Mouse (Mus musculus): ENCODE data around the gene Foxe1.

Gene Foxe1

DNA sequence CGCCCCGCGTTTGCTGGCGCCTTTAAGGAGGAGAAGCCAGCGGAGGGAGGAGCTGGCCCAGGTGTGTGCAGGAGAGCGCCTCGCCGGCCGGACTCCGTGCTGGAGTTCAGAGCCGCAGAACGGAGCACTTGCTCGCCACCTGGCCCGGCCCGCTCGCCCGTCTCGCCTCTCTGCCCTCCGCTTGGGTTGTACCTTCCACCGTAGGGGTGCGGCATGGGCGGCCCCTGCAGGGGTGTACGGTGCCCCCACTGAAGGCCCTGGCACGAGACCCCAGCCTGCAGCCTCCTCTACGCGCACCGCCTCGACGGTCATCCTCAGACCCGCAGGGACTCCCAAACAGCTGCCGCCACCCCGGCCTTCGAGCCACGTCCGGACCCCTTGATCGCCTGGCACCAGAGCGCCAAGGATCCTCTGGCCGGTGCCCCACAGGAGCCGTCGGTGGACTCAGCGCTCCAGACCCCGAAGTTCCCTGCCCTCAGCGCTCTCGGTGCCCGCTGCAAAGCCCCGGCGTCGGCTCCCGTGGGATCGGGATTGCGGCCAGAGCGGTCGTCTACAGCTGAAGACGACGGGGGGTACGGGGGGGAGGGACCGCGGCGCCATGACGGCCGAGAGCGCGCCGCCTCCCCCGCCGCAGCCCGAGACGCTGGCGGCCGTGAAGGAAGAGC lies at the start of gene Foxe1:
Foxe1 (plus strand) TSS at position 14 of the 665 bp plus-strand sequence.
- peak in 1 of 2 experiments; percentile 14 for DNase-seq

DNA sequence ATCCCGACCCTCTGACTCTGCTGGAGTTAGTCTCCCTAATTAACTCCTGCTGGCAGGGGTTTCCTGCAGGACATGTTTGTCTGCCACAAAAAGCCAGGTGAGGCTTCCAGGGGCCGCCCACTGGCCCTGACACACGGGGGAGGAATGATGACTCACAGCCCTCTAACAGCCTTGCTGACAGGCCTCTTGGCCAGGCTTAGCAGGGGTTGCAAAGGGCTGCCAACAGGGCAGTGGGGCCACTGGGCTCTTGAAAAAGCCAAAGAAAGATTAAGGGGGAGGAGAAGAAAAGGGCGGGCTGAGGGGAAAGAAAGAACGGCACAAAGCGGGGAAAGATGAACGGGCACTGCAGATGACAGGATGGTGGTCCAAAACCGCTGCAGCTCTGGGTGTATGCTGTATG lies 39.3 kb upstream of the Foxe1 start:
- peak; percentile 84 to 89 for DNase-seq

DNA sequence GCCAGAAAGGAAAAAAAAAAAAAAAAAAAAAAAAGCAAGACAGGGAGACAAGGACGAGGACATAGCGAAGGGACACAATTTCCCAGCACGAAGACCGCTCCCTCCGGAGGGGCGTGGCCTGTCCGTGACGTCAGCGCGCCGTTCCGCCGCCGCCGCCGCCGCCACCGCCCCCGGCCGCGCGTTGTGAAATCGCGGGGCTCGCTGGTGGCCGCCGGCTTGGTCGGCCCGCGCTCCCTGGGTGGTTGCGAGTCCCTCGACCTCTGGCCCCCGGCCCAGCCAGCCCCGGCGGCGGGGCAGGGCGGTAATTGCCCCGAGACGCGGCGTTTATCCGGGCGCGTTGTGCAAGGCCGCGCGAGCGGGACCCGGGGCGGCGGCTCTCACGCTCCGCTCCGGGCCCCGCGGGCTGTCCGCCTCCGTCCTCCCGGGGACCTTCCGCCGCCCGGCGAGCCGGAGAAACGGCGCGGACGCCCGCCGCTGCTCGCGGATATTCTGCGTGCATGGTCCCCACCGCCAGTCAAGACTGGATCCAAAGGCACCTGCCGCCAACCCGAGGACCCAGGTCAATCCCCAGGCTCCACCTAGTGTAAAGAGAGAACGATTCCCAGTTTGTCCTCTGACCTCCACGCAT lies 38.5 kb upstream of the Foxe1 start:
- peak; percentile 95 to 97 for DNase-seq

DNA sequence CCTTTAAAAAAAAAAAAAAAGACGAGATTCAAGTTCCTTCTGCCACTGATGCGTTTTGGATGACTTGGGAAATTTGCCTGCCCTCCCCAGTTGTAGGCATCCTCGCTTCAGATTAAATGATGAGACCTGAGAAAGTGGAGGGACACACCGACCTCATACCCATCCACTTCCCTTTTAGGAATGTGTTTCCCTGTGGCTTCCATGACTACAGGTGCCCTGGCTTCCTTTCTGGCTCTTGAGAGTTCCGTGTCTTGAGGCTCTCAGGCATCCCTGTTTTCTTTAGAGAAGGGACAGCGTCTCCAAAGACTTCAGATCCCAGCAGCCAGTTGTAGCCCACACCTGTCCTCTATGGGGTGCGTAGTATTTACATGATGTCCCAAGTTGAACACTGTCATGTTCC lies 38.0 kb upstream of the Foxe1 start:
- DNase-seq = peak in 1 of 2 experiments; percentile 44

DNA sequence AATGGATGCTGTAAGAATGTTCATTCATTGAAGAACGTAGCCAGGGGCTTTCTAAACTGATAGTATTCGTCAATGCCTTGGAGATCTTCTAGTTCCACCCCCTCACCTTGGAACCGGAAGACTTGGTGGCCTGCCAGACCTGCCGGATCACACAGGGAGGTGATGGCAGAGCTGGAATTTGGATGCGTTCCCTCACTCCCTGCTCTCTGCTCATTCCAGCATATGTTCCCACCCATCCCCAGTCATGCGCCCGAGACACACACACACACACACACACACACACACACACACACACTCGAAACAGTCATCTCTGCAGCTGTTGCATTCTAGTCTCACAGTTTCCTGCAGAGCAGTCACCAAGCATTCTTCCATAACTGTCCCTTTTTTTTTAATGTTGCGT lies 36.1 kb upstream of the Foxe1 start:
- peak; percentile 94 to 96 for DNase-seq

DNA sequence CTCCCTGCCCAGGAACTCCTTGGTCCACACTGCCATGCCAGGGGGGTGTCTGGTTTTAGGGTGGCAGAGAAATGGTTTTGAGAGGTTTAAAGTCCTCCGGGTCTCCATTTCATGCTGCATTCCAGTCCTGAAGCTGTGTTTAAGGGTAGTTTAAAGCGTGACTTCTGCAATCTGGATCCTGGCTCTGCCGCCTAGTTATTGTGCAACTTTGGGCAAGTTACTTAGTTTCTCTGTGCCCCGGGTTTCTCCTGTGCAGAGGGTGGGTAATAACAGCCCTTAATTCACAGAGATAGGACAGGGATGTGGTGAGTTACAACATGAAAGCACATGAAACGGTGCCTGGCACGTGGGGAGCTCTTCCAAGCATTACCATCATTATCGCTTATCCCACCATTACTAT lies 35.5 kb upstream of the Foxe1 start:
- peak; percentile 20 to 42 for DNase-seq

DNA sequence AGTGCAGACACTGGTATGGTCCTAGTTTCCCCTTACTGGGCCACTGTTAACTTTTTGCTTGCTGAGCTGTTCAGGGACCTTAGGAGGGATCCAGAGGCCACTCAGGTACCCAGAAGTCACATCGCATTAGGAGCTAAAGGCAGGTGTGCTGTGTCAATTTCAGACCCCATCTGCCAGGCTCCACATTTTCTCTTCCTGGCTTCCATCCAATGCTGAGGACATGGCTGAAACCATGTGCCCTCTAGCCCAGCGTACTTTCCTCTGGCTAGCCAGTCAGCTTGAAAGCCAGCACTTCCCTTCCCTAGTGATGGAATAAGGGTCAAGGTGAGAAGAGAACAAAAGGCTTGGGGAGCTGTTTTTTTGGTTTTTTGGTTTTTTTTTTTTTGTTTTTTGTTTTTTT lies 31.8 kb upstream of the Foxe1 start:
- DNase-seq = peak in 1 of 2 experiments; percentile 51

DNA sequence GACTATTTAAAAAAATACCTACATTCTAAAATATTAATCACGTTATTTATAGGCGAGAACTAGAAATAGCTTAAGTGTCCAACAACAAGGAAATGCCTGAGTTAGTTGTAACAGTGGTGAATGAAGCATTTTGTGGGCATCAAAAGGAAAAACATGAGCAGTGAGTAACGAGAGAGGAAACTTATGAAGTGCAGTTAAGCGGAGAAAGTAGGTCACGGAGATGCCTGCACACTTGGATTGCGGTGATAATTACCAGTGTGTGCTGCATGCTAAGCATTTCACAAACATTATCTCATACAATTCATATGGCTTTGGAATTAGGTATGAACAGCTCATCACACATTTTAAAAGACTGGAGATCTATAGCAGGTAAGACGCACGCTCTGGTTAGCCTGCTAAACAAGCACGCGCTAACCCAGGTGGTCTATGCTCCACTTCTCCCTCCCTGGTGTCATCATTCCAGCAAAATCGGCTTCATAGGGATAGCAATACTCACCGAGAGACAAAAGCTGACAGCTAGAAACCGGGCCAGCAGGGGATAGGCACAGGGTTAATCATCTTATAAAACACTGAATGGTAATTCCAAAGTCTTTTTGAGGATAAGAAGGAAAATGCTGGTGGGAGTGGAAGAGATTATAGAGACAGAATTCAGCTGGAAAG lies 21.5 kb upstream of the Foxe1 start:
- DNase-seq = peak in 1 of 2 experiments; percentile 16

DNA sequence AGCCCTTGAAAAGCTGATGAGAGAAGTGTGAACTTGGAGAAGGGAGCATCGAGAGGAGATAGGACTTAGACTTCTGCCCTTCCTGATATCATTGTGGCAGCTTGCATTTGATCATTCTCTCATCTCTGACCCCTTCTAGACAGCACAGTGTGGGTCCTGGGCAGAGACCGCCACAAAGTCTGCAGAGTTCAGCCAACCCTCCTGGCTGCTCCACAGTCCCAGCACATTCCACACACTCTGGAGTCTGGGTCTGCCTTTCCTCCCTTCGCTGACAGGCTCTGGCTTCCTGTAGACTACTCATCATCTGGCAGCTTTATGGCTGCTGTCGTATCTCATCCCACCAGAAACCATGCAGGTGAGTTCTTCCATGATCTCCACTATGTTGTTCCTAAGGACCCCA lies 20.7 kb upstream of the Foxe1 start:
- no peak for DNase-seq

DNA sequence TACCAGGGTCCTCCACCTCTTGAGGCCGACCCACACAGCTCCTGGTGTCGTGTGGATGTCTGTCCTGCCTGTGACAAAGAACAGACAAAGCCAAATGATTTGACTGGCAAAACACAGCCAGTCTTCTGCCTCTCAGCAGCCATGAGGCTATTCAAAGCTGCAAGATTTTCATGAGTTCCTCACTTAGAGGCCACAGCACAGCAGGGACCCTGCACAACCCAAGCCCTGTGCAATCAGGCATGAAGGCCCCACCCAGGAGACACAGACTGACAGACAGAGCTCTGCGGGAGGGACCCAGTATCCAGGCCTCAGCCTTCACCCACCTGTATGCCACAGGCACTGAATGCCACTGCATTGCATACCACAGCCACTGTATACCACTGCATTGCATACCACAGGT lies 14.5 kb upstream of the Foxe1 start:
- no peak for DNase-seq

DNA sequence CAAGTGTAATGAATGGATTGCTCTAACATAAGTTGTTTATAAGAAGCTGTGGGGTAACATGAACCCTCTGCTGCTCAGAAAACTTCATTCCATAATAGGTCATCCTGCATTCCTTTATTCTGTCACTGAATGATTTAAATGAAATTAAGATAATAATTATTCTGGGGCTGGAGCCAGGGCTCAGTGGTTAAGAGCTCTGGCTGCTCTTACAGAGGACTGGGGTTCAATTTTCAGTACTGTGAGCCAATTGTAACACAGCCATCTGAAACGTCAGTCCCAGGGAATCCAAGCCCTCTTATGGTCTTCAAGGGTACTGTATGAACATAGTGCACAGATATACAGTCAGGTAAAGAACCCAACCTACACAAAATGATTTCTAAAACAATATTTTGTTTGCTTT lies 7.6 kb upstream of the Foxe1 start:
- DNase-seq = no peak

DNA sequence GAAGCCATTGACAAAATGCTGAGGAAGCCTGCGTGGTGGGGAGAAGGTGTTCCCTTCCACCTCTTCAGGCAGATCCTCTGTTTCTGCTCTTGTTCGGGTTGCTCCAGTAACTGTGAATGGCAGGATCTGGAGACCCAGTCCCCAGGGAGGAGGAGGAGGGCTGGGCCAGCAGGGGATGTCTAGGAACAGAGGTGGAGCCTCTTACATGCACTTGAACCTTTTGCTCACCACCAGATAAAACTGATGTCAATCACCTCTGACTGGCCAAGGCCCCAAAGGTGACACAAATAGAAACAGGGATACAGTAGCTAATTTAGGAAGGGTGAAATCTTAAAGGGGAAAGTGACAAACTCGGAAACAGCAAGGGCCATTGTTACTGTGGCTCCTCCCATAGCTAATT lies 5.4 kb upstream of the Foxe1 start:
- no peak for DNase-seq

DNA sequence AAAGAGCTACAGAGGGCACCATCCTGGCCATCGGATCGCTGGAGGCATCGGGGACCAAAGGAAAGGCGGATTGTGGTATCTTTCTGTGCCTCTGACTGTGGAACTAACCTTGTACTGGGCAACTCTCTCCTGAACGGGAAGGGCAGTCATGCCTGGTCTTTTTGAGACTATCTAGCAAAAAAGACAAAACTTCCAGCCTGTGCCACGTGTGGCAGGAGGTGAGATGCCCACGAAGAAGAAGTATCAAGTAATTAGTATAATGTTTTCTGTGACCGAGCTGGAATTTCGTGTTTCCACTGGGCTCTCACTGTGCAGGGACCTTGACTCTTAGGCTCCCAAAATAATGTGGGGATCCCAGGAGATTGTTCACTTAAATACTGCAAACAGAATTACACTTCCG lies 4.4 kb upstream of the Foxe1 start:
- no peak for DNase-seq

DNA sequence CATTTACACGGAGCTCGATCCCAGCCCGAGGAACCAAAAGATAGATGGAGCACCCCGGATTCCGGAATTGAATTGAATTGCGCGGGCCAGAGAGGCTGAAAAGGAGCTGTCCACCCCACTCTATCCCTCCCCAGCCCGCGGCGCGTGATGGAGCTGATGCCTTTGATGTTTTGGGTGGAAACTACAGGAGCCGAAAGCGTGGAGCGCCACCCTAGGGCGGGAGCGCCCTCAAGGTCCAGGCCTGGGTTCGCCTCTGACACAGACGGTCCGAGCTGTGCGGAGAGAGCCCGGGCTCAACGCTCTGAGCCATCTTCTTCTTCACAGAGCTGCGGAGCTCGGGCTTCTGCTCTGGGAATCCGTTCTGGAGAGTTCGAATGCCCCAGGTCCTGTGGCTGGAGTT lies 3.8 kb upstream of the Foxe1 start:
- peak; percentile 48 to 58 for DNase-seq

DNA sequence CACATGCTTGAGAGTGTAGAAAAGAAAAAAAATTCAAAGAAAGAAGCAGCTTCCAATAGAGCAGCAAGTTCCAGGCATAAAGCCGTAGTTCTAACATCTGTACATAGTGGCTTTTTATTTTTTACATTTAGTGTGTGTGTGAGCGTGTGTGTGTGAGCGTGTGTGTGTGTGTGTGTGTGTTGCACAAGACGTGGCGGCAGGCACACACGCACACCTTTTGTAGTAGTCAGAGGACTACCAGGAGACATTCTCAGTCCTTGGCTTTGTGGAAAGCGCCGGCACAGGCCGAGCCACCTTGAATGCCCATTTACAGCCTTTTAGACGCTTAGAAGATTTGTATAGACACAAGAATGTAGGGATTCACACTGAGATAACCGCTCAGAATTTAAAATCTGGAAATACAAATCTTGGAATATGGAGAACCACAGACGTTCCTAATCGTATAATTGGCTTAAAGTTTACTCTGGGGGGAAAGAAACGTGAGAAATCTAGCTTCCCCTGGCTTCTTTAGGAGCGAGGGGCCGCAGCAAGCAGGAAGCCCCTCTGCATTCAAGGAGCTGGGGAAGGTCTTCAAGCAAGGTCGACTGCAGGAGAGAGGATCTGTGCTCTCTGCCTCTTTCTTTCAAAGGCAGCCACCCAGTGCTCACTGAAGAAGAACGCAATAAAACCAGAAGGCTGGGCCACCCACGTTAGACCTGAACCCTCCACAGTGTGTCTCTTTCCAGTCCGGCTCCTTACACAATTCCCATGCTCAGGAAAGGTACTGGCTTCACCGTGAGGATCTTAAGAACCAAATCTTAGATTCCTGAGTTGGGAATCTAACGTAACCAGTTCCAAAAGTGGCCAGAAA lies 1.4 kb upstream of the Foxe1 start:
- DNase-seq = no peak

DNA sequence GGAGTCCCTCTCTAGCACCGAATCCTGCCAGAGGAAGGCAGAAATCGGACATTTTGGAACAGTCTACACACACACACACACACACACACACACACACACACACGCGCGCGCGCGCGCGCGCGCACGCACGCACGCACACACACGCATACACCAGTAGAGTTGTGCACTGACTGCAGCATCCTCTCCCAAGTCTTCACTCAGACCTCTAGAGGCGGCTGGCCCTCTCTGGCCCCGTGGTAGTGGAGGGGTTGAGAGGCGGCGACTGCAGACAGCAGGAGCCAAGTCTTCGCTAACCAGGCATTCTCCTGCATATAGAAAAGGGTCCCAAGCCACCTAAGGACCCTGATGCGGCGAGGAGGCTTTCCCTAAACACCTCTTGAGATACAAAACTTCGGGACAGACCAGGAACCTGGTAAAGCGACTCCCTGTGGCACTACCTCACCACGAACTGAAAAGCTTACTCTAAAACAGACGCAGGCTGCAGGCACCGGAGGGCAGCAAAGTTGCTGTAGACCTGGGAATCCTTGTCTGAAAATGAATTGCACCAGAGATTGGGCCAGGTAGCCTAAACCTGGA lies 610 bp upstream of the Foxe1 start:
- DNase-seq = no peak

DNA sequence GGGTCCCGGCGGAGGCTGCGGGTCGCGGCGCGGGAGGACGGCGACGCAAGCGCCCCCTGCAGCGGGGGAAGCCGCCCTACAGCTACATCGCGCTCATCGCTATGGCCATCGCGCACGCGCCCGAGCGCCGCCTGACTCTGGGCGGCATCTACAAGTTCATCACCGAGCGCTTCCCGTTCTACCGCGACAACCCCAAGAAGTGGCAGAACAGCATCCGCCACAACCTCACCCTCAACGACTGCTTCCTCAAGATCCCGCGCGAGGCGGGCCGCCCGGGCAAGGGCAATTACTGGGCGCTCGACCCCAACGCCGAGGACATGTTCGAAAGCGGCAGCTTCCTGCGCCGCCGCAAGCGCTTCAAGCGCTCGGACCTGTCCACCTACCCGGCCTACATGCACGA lies 879 bp downstream of the Foxe1 start:
- peak in 1 of 2 experiments; percentile 20 for DNase-seq

DNA sequence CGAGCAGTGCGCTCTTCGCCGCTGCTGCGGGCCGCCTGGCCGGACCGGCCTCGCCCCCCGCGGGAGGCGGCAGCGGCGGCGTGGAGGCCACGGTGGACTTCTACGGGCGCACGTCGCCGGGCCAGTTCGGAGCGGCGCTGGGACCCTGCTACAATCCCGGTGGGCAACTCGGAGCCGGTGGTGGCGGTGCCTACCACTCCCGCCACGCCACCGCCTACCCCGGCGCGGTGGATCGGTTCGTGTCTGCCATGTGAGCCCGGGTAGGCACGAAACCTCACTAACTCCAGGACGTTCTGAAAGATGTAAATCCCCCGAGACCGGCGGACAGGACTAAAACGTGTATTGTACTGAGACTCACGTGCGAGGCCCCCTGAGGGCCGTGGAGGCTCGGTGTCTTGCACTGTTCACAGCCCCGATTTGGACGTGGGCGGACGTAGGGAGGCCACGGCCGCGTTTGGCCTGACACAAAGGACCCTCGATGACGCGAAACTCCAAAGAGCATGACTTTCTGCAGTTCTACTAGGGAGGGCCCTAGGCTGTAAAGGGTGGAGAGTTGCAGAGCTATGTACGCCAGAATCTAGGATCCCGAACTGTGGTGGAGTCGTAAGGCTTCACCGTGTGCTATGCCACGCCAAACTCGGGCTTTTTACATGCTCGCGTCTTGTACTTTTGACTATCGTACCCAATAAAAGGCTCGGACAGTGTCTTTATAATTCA lies 1.8 kb downstream of the Foxe1 start:
- no peak for DNase-seq

DNA sequence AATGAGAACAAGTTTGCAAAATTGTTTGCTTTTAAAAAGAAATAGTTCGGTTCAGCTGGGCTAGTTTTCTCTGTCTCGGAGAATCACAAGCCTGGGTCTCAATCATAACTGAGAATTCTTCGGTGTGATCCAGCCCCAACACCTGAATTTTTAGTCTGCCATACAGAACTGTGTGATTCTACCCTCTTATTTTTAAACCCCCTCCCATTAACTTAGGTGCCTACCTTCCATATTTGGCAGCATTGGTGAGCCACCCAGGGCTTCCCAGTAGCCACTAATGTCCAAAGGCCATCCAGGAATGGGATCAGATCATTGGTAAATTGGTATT lies 2.3 kb downstream of the Foxe1 start:
- no peak for DNase-seq

DNA sequence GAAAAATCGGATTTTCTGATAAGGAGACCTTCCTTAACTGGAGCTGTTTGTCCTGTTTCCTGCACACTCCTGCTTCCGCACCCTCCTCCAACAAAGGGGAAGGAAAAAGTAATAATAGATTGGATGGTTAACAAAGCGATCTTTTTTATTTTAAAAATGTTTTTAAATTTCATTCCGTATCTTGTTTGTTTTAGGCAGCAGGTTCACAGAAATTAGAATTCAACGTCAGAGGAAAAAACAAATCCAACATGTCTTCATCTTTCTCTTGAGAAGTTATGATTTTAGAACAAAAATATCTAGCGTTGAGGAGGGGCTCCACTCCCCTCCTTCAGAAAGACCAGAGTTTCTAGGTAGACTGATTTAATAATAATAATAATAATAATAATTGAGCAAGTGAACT lies 2.8 kb downstream of the Foxe1 start:
- DNase-seq = no peak

DNA sequence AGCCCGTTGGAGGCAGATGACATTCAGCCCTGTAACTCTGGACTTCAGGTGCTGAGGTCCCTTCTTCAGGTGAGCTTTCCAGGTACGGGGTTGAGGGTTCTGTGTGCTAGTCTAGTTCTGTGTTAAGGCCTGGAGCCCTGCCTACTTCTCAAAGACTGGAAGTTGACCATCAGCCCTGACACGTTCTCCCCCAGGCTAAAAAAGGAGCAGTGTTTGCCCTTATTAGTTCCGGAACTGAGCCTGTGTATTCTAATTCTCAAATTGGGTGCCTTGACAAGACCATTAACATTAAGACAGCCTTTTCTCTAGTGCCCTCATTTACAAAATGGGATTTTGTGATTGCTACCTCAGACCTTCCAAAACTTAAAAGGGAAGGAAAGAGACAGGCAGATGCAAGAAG lies 3.7 kb downstream of the Foxe1 start:
- DNase-seq = no peak
